Mouse (Mus musculus) hematopoietic stem cell, adult 5-6 weeks (primary cell): ENCODE measurements around the gene Pard3b. TPM values are rescaled to one million over a fixed set of nuclear protein-coding genes. Genes with fewer than 3 reads are reported as not detected.

Source experiments
- ATAC-seq, 2 experiments: fragments of 125-278 bp in 1 of 2; replicated peaks in 1 of 2; 2 replicates each; pipeline ENCODE4 v1.8.0; 2016 to 2017; ENCODE audit warnings: inconsistent platforms in 2 of 2, mild to moderate bottlenecking in 2 of 2, moderate number of reproducible peaks in 2 of 2, low read depth in 1 of 2, moderate TSS enrichment in 1 of 2; ENCODE audit not compliant: low FRiP score in 2 of 2, poor library complexity in 2 of 2, severe bottlenecking in 2 of 2, insufficient read depth in 1 of 2, low TSS enrichment in 1 of 2
- total RNA-seq: library from RNA; stranded (forward); fragments of 172-1452, 232-1000 nt; gene quantifications from 2 replicates; pipeline ENCODE4 v1.2.3, GENCODE M21; 2017

Gene Pard3b
- total RNA-seq, 1 experiment from 2014 or later, result 15.8 TPM

DNA sequence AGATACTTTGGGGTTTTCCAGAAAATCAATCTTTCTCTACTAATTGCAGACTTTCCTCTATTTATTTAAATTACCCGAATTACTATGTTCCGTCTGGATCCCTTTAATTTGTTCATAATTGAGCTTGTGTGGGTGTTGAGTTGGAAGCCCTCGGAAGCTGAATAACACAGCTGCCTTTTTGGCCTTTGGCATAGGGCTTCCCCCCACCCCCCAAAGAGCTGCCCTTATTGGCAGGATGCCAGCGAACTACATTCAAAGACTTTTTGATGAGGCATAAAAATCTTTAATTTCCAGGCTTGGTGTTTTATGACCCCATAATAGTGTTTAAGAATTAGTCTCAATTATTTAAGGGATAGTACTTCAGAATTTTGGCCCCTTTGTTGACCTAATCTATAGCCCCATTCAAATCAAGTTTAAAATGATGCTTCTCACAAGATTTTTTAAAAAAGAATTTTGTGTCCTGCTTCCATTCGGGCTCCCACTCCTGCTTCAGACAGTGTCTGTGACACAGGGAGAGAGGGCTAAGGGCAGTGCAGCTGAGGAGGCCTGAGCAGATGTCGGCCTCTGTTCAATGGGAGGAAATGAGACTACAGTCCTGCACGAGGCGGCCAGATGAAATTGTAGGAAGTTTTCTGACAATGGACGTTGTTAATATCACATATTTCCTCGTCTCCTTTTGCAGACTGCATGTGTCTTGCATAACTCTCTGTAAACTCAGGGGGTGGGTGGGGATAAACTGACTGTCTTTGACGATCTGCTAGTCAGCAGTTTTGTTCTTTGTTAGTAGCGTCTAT is 605.8 kb downstream of the Pard3b start:
- ATAC-seq, result no peak

DNA sequence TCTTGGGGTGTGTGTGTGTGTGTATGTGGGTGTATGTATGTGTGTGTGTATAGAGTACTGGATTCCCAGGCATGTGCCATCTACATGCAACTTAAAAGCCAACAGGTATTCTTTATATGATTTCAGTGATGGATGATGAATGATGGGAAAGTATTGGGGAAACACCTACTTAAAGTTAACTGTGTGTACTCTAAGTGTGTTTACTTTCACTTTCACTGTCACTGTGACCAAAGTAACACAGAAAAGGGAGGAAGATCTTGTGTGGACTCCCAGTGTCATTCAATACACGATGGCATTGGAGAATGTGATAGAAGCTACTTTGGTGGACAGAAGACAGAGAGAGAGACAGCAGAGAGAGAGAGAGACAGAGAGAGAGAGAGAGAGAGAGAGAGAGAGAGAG is 613.8 kb downstream of the Pard3b start:
- ATAC-seq, result no peak

DNA sequence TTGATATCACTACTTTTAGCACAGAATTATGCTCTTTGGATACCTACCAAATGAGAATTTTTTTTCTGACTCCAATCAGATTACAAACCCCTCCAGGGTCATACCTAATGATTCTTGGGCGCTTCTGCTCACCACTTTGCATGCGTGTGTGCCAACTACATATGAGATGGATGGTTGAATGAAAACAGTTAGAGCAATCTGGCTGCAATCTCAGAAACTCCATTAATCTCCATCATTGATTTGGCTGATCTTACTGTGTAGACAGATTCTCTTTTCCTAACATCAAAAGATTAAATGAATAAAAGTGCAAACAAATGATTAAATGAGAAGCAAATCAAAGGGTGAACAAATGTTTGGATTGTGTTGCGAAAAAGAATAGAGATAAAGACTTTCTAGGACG is 615.7 kb downstream of the Pard3b start:
- no peak for ATAC-seq

DNA sequence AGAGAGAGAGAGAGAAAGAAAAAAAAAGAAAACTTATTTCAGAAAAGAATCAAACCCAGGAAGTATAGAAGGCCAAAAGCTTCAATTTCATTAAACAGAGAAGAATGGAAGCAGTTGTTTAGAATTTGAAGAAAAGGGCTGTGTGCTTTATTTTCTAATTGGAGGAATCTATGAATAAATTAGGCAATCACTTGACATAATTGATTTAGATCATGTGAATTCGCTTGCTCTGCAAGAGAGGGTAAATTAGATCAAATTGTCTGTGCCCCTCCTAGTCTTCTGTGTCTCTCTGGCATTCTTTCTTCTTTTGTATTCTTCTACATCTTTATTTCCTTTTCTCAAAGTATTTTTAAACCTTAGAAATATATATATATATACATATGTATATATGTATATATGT is 616.3 kb downstream of the Pard3b start:
- no peak for ATAC-seq

DNA sequence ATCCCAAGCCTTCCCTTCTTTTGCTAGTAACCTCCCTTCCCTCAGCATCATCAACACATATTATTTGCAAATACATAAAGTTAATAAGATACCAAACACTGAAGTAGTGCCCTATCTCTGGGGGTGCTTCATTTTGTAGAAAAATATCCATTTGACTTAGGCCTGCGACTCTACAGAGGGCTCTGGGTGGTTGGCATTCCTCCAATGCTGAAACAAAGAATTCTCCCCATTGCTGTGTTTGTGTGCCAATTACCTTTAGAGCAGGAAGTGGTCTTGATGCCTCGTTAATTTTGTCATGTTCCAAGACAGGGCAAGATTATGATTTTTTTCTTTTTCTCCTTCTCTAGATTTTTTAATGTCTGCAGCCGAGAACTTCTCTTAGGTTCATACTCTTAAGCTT is 637.8 kb downstream of the Pard3b start:
- ATAC-seq, result no peak

DNA sequence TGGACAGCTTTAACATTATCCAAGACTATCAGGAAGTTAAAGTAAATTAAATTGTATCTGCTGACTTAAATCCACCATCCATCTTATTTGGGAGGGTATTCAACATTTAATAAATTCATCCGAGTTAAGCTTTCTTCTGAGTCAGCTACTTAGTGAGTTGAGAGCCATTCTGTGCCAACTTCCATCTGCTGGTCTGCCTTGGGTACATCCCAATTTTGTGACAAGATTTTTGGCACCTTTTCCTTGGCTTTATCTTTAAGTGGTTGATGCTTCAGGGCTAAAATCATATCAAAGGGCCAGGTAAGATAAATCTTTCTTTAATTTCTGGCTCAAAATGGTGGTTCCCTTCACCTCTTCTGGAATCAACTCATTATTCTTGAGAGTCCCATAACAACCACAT is 640.0 kb downstream of the Pard3b start:
- ATAC-seq, result no peak

DNA sequence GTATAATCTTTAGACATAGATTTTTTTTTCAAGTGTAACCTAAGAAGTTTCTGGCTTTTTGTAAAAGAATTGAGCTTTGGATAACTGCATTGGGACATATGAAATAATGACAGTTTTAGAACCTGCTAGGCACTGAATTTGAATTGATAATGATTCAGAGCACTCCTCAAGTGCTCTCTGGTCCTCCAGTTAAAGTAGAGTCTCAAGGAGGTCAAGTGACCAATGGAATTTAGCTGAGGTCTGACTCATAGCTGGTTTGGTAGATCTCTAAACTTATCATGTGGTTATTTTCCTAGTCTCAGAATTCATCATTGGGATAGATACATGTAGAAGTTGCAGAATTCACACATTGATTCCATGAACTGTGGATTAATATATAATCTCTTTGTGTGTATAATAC is 642.0 kb downstream of the Pard3b start:
- no peak for ATAC-seq

DNA sequence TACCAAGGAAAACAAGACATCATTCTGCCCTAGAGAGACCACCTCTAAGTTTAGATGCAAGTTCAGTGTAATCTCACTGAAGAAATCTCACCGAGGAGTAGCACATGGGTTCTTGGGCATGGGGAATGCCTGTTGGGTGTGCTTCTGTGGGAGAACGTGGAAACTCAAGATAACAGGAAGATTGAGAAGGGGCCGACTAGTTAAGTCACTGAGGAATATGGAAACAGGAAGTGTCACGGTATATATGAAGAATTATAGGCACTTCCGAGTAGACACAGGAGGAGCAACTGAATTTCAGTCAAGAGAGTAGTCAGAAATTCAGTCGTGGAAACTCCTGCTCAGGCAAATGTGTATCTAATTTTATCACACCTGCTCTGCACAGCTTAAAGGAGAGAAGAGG is 644.2 kb downstream of the Pard3b start:
- ATAC-seq, result peak in 1 of 2 experiments; percentile 53; a peak in 2 of 4 replicates

GRCm38 (mm10) chr1:62283624-62284023 is 645.0 kb downstream of the Pard3b start:
- ATAC-seq, result peak in 1 of 2 experiments; percentile 62; a peak in 1 of 4 replicates

DNA sequence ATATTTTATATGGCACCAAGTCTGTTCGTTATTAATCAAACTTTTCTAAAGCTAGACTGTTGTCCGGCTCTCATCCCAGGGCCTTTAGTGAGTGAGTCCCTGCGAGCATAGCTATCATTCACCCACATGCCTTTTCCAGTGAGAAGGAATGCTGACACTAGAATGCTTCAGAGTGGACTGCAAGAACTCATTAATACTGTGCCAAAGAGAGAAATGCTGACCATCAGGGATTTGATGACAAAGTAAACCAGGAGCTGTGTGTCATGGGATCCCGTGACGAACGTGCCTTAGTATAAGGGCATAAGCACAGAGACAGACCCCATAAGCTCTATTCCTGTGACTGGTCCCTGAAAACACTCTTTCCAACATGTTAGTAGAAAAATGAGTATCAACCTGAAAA is 670.8 kb downstream of the Pard3b start:
- ATAC-seq, result no peak

DNA sequence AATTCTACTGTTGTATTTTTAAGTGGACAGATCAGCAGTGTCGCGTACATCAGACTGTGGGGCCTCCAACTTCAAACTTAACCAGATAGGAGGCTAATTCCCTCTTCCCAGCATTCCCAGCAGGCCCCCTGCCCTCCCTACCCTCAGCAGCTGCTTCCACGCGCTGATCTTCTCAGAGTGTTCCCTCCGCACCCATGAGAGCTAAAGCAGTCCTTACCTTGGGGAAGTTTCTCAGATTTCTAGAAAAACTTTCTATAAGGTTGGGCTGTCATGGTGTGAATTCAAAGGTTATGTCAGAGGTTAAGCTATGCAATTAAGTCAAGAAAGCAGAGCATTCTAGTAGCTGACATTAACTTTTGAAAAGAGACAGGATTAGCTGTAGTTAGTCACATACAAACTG is 686.6 kb downstream of the Pard3b start:
- no peak for ATAC-seq

GRCm38 (mm10) chr1:62327743-62328142 is 689.1 kb downstream of the Pard3b start:
- no peak for ATAC-seq

- no peak for ATAC-seq
These were observed 690.2 kb downstream of the Pard3b start for GRCm38 (mm10) chr1:62328808-62329207.

- ATAC-seq, result no peak
These were observed 694.4 kb downstream of the Pard3b start for GRCm38 (mm10) chr1:62333016-62333415.

DNA sequence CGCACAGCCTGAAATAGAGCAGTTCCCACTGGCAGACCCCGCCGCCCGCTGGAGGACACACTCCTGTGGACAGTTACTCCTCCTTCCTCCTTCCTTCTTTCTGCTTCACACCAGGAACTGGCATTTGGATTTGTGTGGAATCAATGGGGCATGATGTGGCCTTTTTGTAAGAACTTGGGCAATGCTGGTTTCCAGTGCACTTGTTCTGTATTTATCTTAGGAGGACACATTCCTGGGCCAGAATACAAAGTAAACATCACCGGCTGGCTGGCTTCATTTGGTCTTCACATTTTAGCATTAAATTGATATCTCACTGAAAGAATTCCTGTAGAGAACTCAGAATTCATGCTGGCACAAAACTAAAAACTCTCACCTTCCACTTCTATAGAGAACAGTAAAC is 695.6 kb downstream of the Pard3b start:
- no peak for ATAC-seq

GRCm38 (mm10) chr1:62340261-62340660 is 701.6 kb downstream of the Pard3b start:
- ATAC-seq, result no peak

GRCm38 (mm10) chr1:62344286-62344685 is 705.7 kb downstream of the Pard3b start:
- ATAC-seq, result no peak

- ATAC-seq, result no peak
These were observed 709.7 kb downstream of the Pard3b start for GRCm38 (mm10) chr1:62348371-62348770.

DNA sequence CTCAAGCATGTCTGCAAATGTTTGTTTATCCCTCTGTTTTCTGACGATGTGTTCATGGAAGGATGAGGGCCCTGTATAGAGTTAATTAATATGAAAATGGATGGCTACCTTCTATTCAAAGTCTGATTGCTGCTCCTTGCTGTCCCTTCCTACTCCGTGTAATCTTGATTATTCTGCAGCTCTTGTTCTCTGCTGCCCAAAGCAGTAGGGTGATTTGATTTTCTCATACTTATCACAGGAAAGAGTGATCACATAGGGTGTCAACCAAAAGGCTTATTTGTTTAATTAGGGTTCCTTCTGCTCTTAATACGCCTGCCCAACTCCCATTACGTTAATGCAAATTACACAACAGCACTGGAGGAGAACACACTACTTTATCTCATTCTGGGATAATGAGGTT is 716.9 kb downstream of the Pard3b start:
- no peak for ATAC-seq
